Mouse (Mus musculus) heart, embryonic 13.5 days (tissue): Measurements from ENCODE around the gene H2-DMb1. TPM values are rescaled to one million over a fixed set of nuclear protein-coding genes. Genes with fewer than 3 reads are reported as not detected.

Experiments used
- ATAC-seq: fragments of 200-750 bp; cut with Nextera tagmentation; 2 replicates; pipeline ENCODE4 v1.8.0; 2017; ENCODE audit warnings: moderate TSS enrichment; ENCODE audit not compliant: insufficient number of reproducible peaks, low FRiP score, low TSS enrichment; ENCODE audit errors: extremely low read depth
- H3K27ac ChIP-seq: fragments of 300-500 bp; sonication (generic); replicated peaks from 2 replicates; pipeline ENCODE4 v1.5.1; 2015; ENCODE audit warnings: moderate library complexity, mild to moderate bottlenecking, inconsistent platforms
- H3K27me3 ChIP-seq: fragments of 300-500 bp; sonication (generic); replicated peaks from 2 replicates; pipeline ENCODE4 v1.6.1; 2015; ENCODE audit warnings: mild to moderate bottlenecking, inconsistent platforms
- H3K36me3 ChIP-seq: fragments of 300-500 bp; sonication (generic); 2 replicates; pipeline ENCODE4 v1.6.1; 2015; ENCODE audit warnings: mild to moderate bottlenecking, inconsistent platforms
- H3K4me1 ChIP-seq: fragments of 300-500 bp; sonication (generic); 2 replicates; pipeline ENCODE4 v1.6.1; 2015; ENCODE audit warnings: inconsistent platforms
- H3K4me2 ChIP-seq: fragments of 300-500 bp; sonication (generic); 2 replicates; pipeline ENCODE4 v1.6.1; 2015; ENCODE audit warnings: inconsistent platforms, mild to moderate bottlenecking, moderate library complexity
- H3K4me3 ChIP-seq: fragments of 300-500 bp; sonication (generic); 2 replicates; pipeline ENCODE4 v1.5.1; 2015; ENCODE audit warnings: moderate library complexity, mild to moderate bottlenecking, inconsistent platforms
- H3K9ac ChIP-seq: fragments of 300-500 bp; sonication (generic); 2 replicates; pipeline ENCODE4 v1.6.1; 2015; ENCODE audit warnings: inconsistent platforms, mild to moderate bottlenecking, moderate library complexity
- H3K9me3 ChIP-seq: fragments of 300-500 bp; sonication (generic); 2 replicates; pipeline ENCODE4 v1.6.1; 2016; ENCODE audit warnings: inconsistent platforms
- WGBS: fragments of 180-500 bp; shearing (Covaris S2); methylation state at CpG from one replicate; pipeline ENCODE4 v1.1.7; 2015; ENCODE audit warnings: mixed read lengths; 5-methylcytosine and 5-hydroxymethylcytosine counted together
- polyA plus RNA-seq: library from polyadenylated mRNA; unstranded; fragments of >200 nt; fragmentation: Nextera tagmentation; extraction: Ambion mirVana; gene quantifications from 2 replicates; pipeline ENCODE4 v1.2.1, GENCODE M21; 2015

Gene H2-DMb1
- 0.24 and 0.27 TPM in 2 replicates for polyA plus RNA-seq

DNA sequence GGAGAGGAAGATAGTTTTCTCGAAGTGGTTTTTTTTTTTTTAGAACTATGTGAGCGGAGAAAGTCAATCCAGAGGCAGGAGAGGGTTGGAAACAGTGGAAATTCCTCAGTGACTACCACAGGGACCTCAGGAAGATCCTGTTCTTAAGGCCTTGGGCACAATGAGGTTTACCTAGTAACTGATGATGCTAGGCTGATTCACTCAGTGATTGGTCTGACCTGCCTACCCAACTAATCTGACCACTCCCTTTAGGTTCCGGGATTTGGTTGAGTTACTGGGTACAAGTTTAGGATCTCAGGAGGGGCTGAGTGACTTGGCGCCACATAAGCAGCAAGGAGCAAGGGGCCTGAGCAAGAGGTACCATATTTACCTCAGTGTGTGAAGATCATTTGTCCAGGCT, at the start of gene H2-DMb1:
TSS of gene H2-DMb1 (plus strand) at position 150 of the 400 bp plus-strand sequence.
- no peaks in the 10 kb centered on the region for H3K36me3 ChIP-seq
- 50% methylated on average over 4 of the region's 4 CpGs for WGBS
- no peak within 1 kb of the TSS for H3K4me2 ChIP-seq
- no peaks in the 10 kb centered on the region for H3K9me3 ChIP-seq
- no peak for ATAC-seq
- no peaks in the 10 kb centered on the region for H3K4me1 ChIP-seq
- peaks cover 33% of the 10 kb centered on the region; the same call in 1 of the 2 replicates for H3K27me3 ChIP-seq
- no peak within 1 kb of the TSS for H3K27ac ChIP-seq
- no peak within 1 kb of the TSS for H3K9ac ChIP-seq
- H3K4me3 ChIP-seq = no peak within 1 kb of the TSS

DNA sequence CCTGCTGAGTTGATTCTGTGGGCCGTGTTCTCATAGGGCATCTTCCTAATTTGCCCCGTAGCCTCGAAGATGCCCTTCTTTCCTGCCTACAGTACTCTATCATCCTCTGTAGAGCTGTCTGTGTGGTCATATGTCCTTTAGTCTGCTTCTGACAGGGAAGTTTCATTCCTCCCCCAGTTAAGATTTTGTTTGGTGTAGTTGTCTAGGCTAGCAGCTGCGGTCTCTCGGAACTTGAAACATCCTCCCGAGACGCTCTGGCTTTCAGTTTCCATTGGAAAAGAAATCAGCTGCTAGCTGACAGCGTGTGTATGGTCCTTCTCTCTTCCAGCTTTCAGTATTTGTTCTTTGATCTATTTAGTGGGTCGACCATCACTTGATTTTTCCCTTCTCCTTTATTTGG, 48.1 kb upstream of the H2-DMb1 start:
- Histone ChIP-seq H3K9ac (no peak overlapping the region), H3K27ac (no peak overlapping the region), H3K9me3 (0 out of 2 replicates have a peak, but pooled peaks cover 4% of the 10 kb centered on the region), H3K4me1 (peaks cover 6% of the 10 kb centered on the region), H3K4me2 (no peak overlapping the region), H3K27me3 (peaks cover 6% of the 10 kb centered on the region), H3K36me3 (peaks cover 10% of the 10 kb centered on the region), H3K4me3 (no peak overlapping the region)
- ATAC-seq = no peak
- WGBS = 73% methylated on average over 9 of the region's 9 CpGs

DNA sequence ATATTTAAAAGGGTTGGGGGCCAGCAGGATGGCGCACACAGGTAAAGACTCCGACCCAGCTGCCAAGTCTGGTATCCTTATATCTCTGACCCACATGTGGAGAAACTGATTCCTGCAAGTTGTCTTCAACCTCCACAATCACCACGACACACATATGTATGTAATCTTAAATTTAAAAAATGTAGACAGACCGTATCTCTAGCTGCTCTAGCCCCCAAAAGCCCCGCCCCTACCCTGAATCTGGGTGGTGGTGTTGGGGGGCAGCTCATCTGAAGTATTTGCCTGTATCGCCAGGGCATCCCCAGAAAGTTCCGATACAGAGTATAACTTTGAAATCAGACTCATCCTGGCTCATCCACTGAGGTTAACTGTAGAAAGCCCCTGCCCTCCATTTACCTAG, 46.3 kb upstream of the H2-DMb1 start:
- Histone ChIP-seq H3K9me3 (0 out of 2 replicates have a peak, but pooled peaks cover 4% of the 10 kb centered on the region), H3K4me2 (no peak overlapping the region), H3K9ac (no peak overlapping the region), H3K4me1 (peaks cover 6% of the 10 kb centered on the region), H3K27ac (no peak overlapping the region), H3K4me3 (no peak overlapping the region), H3K36me3 (peaks cover 27% of the 10 kb centered on the region), H3K27me3 (no peaks in the 10 kb centered on the region)
- 77% methylated on average over 7 of the region's 7 CpGs for WGBS
- ATAC-seq = no peak

DNA sequence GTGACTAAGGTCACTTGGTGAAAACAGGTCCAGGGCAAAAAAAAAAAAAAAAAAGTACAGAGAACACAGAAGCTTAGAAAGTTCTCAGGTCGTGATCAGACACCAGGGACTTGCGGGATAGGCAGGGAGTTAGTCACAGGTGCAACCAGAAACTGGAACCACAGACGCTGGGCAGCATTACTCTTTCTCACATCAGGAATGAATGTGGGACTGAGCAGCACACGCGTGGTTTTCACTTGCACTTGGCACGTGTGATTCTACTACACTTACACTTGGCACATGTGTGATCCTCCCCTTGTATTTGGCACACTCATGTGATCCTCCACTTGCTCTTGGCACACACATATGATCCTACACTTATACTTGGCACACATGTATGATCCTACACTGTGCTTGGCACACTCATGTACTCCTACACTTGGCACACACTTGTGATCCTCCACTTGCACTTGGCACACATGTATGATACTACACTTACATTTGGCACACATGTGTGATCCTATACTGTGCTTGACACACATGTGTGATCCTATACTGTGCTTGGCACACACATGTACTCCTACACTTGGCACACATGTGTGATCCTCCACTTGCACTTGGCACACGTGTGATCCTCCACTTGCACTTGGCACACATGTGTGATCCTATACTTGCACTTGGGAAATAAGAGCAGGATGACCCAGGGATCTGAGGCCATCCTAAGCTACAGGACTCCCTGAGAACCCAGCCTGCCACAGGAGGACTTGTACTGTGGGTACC, 45.6 kb upstream of the H2-DMb1 start:
- no peak overlapping the region for H3K9ac ChIP-seq
- H3K36me3 ChIP-seq = peaks cover 35% of the 10 kb centered on the region
- 0 out of 2 replicates have a peak, but pooled peaks cover 4% of the 10 kb centered on the region for H3K9me3 ChIP-seq
- H3K4me1 ChIP-seq = 0 out of 2 replicates have a peak, but pooled peaks cover 2% of the 10 kb centered on the region
- 77% methylated on average over 7 of the region's 7 CpGs for WGBS
- H3K4me2 ChIP-seq = no peak overlapping the region
- H3K27me3 ChIP-seq = no peaks in the 10 kb centered on the region
- H3K4me3 ChIP-seq = no peak overlapping the region
- no peak overlapping the region for H3K27ac ChIP-seq
- ATAC-seq = no peak

DNA sequence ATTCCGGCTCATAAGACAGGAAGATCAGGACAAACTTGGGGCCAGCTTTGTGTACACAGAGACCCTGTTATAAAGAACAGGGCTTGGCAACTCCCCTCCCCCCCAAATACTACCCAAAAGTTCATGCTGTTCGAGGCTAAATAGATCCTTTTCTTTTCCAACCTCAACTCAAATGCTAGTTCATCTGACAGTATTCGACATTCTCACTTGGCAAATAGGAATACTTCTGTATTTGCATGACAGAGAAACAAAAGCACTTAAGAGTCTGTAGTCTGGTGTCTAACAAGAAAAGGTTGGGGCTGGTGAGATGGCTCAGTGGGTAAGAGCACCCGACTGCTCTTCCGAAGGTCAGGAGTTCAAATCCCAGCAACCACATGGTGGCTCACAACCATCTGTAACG, 44.4 kb upstream of the H2-DMb1 start:
- Histone ChIP-seq H3K9ac (no peak overlapping the region), H3K27me3 (no peaks in the 10 kb centered on the region), H3K9me3 (0 out of 2 replicates have a peak, but pooled peaks cover 4% of the 10 kb centered on the region), H3K4me2 (no peak overlapping the region), H3K27ac (no peak overlapping the region), H3K4me3 (no peak overlapping the region), H3K36me3 (peaks cover 47% of the 10 kb centered on the region), H3K4me1 (peaks cover 2% of the 10 kb centered on the region; the same call in 1 of the 2 replicates)
- WGBS = 91% methylated on average over 5 of the region's 6 CpGs
- no peak for ATAC-seq

DNA sequence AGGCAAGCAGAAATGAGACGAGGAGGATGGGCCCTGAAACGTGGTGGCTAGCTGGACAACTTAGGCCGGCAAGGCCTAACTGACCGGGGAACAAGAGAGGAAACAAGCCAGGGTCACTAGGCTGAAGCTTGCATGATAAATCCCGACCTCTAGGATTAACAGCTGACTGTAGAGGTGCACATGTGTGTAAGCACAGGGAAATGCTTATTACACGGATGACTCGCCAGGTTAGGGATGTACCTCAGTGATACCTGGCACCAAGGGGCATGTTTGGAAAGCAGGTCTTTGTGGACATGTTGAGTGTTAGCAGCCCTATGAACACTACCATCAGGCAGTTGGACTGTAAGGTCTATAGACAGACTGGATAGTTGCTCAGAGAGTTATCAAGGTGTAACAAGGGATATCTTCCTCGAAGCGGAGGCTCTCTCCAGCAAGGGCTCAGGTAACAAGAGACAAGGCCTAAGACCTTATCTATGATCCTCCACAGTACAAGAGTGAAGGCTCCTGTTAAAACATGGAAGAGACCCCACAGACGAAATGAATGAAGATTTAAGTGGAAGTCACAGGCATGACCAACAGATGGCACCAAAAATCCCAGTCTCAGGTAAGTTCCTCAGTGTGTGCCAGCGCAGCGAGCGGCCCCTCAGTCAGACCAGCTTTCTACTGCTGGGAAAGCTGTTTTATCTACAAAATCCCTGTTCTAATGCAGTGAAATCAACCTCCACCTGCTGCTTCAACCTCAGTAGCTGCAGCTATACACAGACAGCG, 43.6 kb upstream of the H2-DMb1 start:
- WGBS = 72% methylated on average over 14 of the region's 14 CpGs
- Histone ChIP-seq H3K27me3 (no peaks in the 10 kb centered on the region), H3K27ac (peak overlapping the region; percentile 32; the same call in 1 of the 2 replicates), H3K4me2 (no peak overlapping the region), H3K9ac (no peak overlapping the region), H3K9me3 (0 out of 2 replicates have a peak, but pooled peaks cover 4% of the 10 kb centered on the region), H3K4me1 (peaks cover 2% of the 10 kb centered on the region; the same call in 1 of the 2 replicates), H3K36me3 (peaks cover 54% of the 10 kb centered on the region), H3K4me3 (no peak overlapping the region)
- ATAC-seq = no peak

DNA sequence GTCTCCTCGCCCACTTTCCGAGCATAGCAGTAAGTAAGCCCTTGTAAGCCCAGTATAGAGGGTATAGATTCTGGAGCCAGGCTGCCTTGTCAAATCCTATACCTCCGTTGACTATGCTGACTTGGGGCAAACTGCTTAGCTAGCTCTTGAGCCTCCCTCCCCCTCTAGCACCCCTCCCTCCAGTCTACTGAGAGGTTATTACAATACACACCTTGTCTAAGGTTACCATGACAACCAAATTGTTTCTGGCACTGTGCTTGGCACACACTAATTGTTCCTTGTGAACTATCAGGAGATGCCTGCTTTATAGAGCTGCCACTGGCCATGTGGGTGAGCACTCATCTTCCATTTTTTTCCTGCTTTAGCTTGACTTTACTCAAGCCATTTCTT, 43.1 kb upstream of the H2-DMb1 start:
- no peak overlapping the region for H3K4me2 ChIP-seq
- H3K27me3 ChIP-seq = no peaks in the 10 kb centered on the region
- peaks cover 60% of the 10 kb centered on the region for H3K36me3 ChIP-seq
- H3K27ac ChIP-seq = peak overlapping the region; percentile 32; the same call in 1 of the 2 replicates
- 0 out of 2 replicates have a peak, but pooled peaks cover 4% of the 10 kb centered on the region for H3K9me3 ChIP-seq
- H3K4me1 ChIP-seq = peaks cover 4% of the 10 kb centered on the region
- ATAC-seq = no peak
- H3K4me3 ChIP-seq = no peak overlapping the region
- 64% methylated on average over 3 of the region's 3 CpGs for WGBS
- H3K9ac ChIP-seq = no peak overlapping the region

DNA sequence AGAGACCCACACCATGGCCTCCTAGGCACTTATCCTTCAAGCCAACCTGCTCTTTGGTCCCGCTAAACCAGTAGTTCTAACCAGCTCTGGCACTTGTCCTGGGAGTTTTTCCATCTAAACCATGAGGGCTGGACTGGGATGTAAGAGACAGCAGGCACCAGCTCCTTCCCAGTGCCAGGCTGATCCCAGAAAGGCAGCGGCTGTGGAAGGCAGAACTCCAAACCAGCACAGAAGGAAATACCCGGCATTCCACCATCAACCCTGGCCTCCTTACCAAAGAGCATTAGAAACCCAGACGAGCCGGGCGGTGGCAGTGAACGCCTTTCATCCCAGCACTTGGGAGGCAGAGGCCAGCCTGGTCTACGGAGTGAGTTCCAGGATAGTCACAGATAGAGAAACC, 42.6 kb upstream of the H2-DMb1 start:
- Histone ChIP-seq H3K27ac (peak overlapping the region; percentile 32; the same call in 1 of the 2 replicates), H3K9me3 (0 out of 2 replicates have a peak, but pooled peaks cover 4% of the 10 kb centered on the region), H3K4me2 (no peak overlapping the region), H3K4me3 (no peak overlapping the region), H3K36me3 (peaks cover 65% of the 10 kb centered on the region), H3K9ac (no peak overlapping the region), H3K4me1 (peaks cover 9% of the 10 kb centered on the region), H3K27me3 (no peaks in the 10 kb centered on the region)
- no peak for ATAC-seq
- 60% methylated on average over 8 of the region's 8 CpGs for WGBS

DNA sequence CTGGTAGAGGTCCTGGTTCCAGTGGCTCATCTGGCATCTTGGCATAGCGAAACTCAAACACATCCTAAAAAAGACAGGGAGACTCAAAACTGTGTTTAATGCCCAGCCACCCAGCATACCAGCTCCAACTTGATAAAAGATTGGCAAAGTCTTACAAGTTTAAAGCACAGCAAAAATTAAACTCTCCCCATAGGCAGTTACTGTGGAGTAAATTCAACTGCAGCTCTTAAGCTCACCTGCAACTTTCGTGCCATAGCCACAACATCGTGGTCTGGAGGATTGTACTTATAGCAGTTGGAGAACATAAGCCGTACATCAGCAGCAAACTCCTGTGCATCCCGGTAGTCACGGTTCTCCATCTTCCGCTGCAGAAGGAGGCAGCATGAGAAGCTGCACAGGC, 38.8 kb upstream of the H2-DMb1 start:
- H3K9me3 ChIP-seq = no peaks in the 10 kb centered on the region
- H3K27ac ChIP-seq = no peak overlapping the region
- 0 out of 2 replicates have a peak overlapping the region, but pooled peaks have one; percentile 100 for H3K4me2 ChIP-seq
- peaks cover 29% of the 10 kb centered on the region for H3K4me1 ChIP-seq
- no peaks in the 10 kb centered on the region for H3K27me3 ChIP-seq
- no peak for ATAC-seq
- 89% methylated on average over 7 of the region's 7 CpGs for WGBS
- H3K4me3 ChIP-seq = no peak overlapping the region
- H3K9ac ChIP-seq = no peak overlapping the region
- H3K36me3 ChIP-seq = peaks cover 99% of the 10 kb centered on the region

DNA sequence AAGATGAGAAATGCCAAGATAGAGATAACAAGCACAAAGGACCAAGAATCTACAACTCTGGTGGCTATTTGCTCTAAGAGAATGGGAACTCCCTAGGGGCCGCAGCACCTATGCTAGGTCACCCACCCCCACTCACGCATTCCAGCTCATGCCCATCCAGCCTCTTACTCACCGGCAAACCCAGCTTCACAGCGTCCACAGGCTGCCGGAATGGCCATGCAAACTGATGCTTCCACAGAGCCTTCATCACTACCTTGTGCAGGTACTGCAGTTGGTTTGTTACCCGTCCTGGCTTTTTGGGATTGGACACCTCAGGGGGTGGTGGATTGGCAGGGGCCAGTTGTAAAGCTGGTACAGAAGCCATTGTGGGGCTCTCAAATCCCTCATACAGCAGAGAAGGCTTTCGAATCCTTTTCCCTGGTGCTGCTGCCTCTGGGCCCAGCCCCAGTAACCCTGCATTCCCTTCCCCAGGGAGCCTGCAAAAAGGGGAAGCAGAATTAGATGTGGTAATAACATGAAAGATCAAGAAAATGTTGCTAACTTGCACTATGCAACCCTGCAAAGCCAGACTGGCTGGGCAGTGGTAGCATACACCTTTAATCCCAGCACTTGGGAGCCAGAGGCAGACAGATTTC, 36.0 kb upstream of the H2-DMb1 start:
- no peak for ATAC-seq
- 23% methylated on average over 7 of the region's 7 CpGs for WGBS

More for the DNA sequence above, 36.0 kb upstream of the H2-DMb1 start:
- peak overlapping the region; percentile 100 for H3K4me2 ChIP-seq
- H3K27ac ChIP-seq = peak overlapping the region; percentile 45
- peaks cover 26% of the 10 kb centered on the region for H3K4me1 ChIP-seq
- H3K27me3 ChIP-seq = no peaks in the 10 kb centered on the region
- peak overlapping the region; percentile 99 for H3K9ac ChIP-seq
- H3K4me3 ChIP-seq = peak overlapping the region; percentile 99
- no peaks in the 10 kb centered on the region for H3K9me3 ChIP-seq
- H3K36me3 ChIP-seq = peaks cover 74% of the 10 kb centered on the region
